Mouse (Mus musculus) heart, embryonic 12.5 days (tissue): ENCODE measurements around the gene Spa17. TPM values are rescaled to one million over a fixed set of nuclear protein-coding genes. Genes with fewer than 3 reads are reported as not detected.
A peak's percentile ranks its signal among the peaks of the same experiment; 100 is the strongest.

Experiments used
- ATAC-seq: fragments of 200-750 bp; cut with Nextera tagmentation; 2 replicates; pipeline ENCODE4 v1.8.0; 2017; ENCODE audit warnings: moderate TSS enrichment, moderate library complexity; ENCODE audit not compliant: insufficient number of reproducible peaks, low FRiP score
- H3K27ac ChIP-seq: fragments of 300-500 bp; sonication (generic); 2 replicates; pipeline ENCODE4 v1.5.1; 2016; ENCODE audit warnings: mild to moderate bottlenecking, moderate library complexity; ENCODE audit not compliant: poor library complexity, severe bottlenecking
- H3K27me3 ChIP-seq: fragments of 300-500 bp; sonication (generic); replicated peaks from 2 replicates; pipeline ENCODE4 v1.6.1; 2016; ENCODE audit warnings: mild to moderate bottlenecking, moderate library complexity
- H3K36me3 ChIP-seq: fragments of 300-500 bp; sonication (generic); 2 replicates; pipeline ENCODE4 v1.6.1; 2016; ENCODE audit warnings: mild to moderate bottlenecking, moderate library complexity
- H3K4me1 ChIP-seq: fragments of 300-500 bp; sonication (generic); replicated peaks from 2 replicates; pipeline ENCODE4 v1.6.1; 2016; ENCODE audit warnings: mild to moderate bottlenecking
- H3K4me2 ChIP-seq: fragments of 300-500 bp; sonication (generic); 2 replicates; pipeline ENCODE4 v1.6.1; 2016; ENCODE audit warnings: mild to moderate bottlenecking, moderate library complexity
- H3K4me3 ChIP-seq: fragments of 300-500 bp; sonication (generic); 2 replicates; pipeline ENCODE4 v1.5.1; 2016; ENCODE audit warnings: mild to moderate bottlenecking
- H3K9ac ChIP-seq: fragments of 300-500 bp; sonication (generic); 2 replicates; pipeline ENCODE4 v1.6.1; 2016; ENCODE audit warnings: mild to moderate bottlenecking, moderate library complexity
- H3K9me3 ChIP-seq: fragments of 300-500 bp; sonication (generic); replicated peaks from 2 replicates; pipeline ENCODE4 v1.6.1; 2016; ENCODE audit warnings: mild to moderate bottlenecking, moderate library complexity
- WGBS: fragments of 180-500 bp; shearing (Covaris S2); methylation state at CpG from one replicate; pipeline ENCODE4 v1.1.7; 2016; 5-methylcytosine and 5-hydroxymethylcytosine counted together
- polyA plus RNA-seq: library from polyadenylated mRNA; unstranded; fragments of >200 nt; fragmentation: Nextera tagmentation; extraction: Ambion mirVana; gene quantifications from 2 replicates; pipeline ENCODE4 v1.2.1, GENCODE M21; 2016

Spa17 gene
- polyA plus RNA-seq, 1 experiment from 2014 or later, result 6.2 TPM

- Histone ChIP-seq H3K9ac (no peak overlapping the region), H3K27me3 (no peaks in the 10 kb centered on the region), H3K9me3 (no peaks in the 10 kb centered on the region), H3K27ac (no peak overlapping the region), H3K4me2 (no peak overlapping the region), H3K4me3 (no peak overlapping the region), H3K4me1 (no peaks in the 10 kb centered on the region), H3K36me3 (no peaks in the 10 kb centered on the region)
- ATAC-seq, result no peak
- 14% methylated on average over 7 of the region's 7 CpGs for WGBS
These were observed 22.8 kb upstream of the Spa17 start for GRCm38 (mm10) chr9:37636335-37636734.

- H3K9me3 ChIP-seq, result no peaks in the 10 kb centered on the region
- no peak for ATAC-seq
These were observed 20.7 kb upstream of the Spa17 start for GRCm38 (mm10) chr9:37634269-37634668.

GRCm38 (mm10) chr9:37632305-37632704 is 18.8 kb upstream of the Spa17 start:
- no peaks in the 10 kb centered on the region; the same call in 1 of the 2 replicates for H3K36me3 ChIP-seq
- WGBS, result 83% methylated on average over 2 of the region's 2 CpGs
- no peak for ATAC-seq
- H3K4me3 ChIP-seq, result no peak overlapping the region
- no peaks in the 10 kb centered on the region for H3K4me1 ChIP-seq
- H3K4me2 ChIP-seq, result no peak overlapping the region
- H3K9me3 ChIP-seq, result no peaks in the 10 kb centered on the region
- H3K9ac ChIP-seq, result no peak overlapping the region
- no peaks in the 10 kb centered on the region for H3K27me3 ChIP-seq
- no peak overlapping the region for H3K27ac ChIP-seq

More at GRCm38 (mm10) chr9:37634269-37634668, 20.7 kb upstream of the Spa17 start:
- no peaks in the 10 kb centered on the region for H3K27me3 ChIP-seq
- H3K4me3 ChIP-seq, result no peak overlapping the region
- H3K27ac ChIP-seq, result no peak overlapping the region
- H3K36me3 ChIP-seq, result no peaks in the 10 kb centered on the region
- 83% methylated on average over 3 of the region's 3 CpGs for WGBS
- no peaks in the 10 kb centered on the region for H3K4me1 ChIP-seq
- no peak overlapping the region for H3K9ac ChIP-seq
- H3K4me2 ChIP-seq, result no peak overlapping the region

- 74% methylated on average over 2 of the region's 2 CpGs for WGBS
- H3K27ac ChIP-seq, result no peak overlapping the region
- no peaks in the 10 kb centered on the region for H3K9me3 ChIP-seq
- no peak for ATAC-seq
- H3K4me3 ChIP-seq, result no peak overlapping the region
- H3K4me2 ChIP-seq, result no peak overlapping the region
- peaks cover 11% of the 10 kb centered on the region for H3K4me1 ChIP-seq
- H3K27me3 ChIP-seq, result no peaks in the 10 kb centered on the region
- H3K36me3 ChIP-seq, result no peaks in the 10 kb centered on the region; the same call in 1 of the 2 replicates
- no peak overlapping the region for H3K9ac ChIP-seq
These were observed 16.4 kb upstream of the Spa17 start for GRCm38 (mm10) chr9:37629941-37630340.

GRCm38 (mm10) chr9:37628581-37628980 is 15.1 kb upstream of the Spa17 start:
- no peak overlapping the region for H3K4me2 ChIP-seq

GRCm38 (mm10) chr9:37627263-37627662 is 13.7 kb upstream of the Spa17 start:
- H3K27me3 ChIP-seq, result no peaks in the 10 kb centered on the region
- no peak overlapping the region for H3K9ac ChIP-seq
- no peak overlapping the region for H3K27ac ChIP-seq
- WGBS, result 90% methylated on average over 1 of the region's 1 CpGs
- no peak overlapping the region for H3K4me3 ChIP-seq
- no peak for ATAC-seq
- peaks cover 11% of the 10 kb centered on the region for H3K4me1 ChIP-seq
- H3K36me3 ChIP-seq, result no peaks in the 10 kb centered on the region; the same call in 1 of the 2 replicates
- H3K4me2 ChIP-seq, result no peak overlapping the region
- H3K9me3 ChIP-seq, result no peaks in the 10 kb centered on the region

More at GRCm38 (mm10) chr9:37628581-37628980, 15.1 kb upstream of the Spa17 start:
- Histone ChIP-seq H3K36me3 (no peaks in the 10 kb centered on the region; the same call in 1 of the 2 replicates), H3K9ac (no peak overlapping the region), H3K27ac (no peak overlapping the region), H3K4me1 (peaks cover 11% of the 10 kb centered on the region), H3K9me3 (no peaks in the 10 kb centered on the region), H3K27me3 (no peaks in the 10 kb centered on the region), H3K4me3 (no peak overlapping the region)
- 74% methylated on average over 4 of the region's 4 CpGs for WGBS
- no peak for ATAC-seq

- H3K4me1 ChIP-seq, result peaks cover 11% of the 10 kb centered on the region
- no peak overlapping the region for H3K4me3 ChIP-seq
- H3K27ac ChIP-seq, result no peak overlapping the region
- 14% methylated on average over 3 of the region's 3 CpGs for WGBS
- H3K4me2 ChIP-seq, result peak overlapping the region; percentile 17; the same call in 1 of the 2 replicates
- H3K9ac ChIP-seq, result no peak overlapping the region
- no peak for ATAC-seq
- no peaks in the 10 kb centered on the region; the same call in 1 of the 2 replicates for H3K36me3 ChIP-seq
- H3K9me3 ChIP-seq, result no peaks in the 10 kb centered on the region
- no peaks in the 10 kb centered on the region for H3K27me3 ChIP-seq
These were observed 12.6 kb upstream of the Spa17 start for GRCm38 (mm10) chr9:37626103-37626567.

- peak overlapping the region; percentile 17 for H3K4me2 ChIP-seq
- H3K9me3 ChIP-seq, result no peaks in the 10 kb centered on the region
- H3K36me3 ChIP-seq, result no peaks in the 10 kb centered on the region; the same call in 1 of the 2 replicates
- H3K4me3 ChIP-seq, result no peak overlapping the region
- no peaks in the 10 kb centered on the region for H3K27me3 ChIP-seq
- H3K27ac ChIP-seq, result no peak overlapping the region
- WGBS, result 23% methylated on average over 7 of the region's 7 CpGs
- 0 out of 2 replicates have a peak overlapping the region, but pooled peaks have one; percentile 24 for H3K9ac ChIP-seq
- ATAC-seq, result no peak
- peaks cover 11% of the 10 kb centered on the region for H3K4me1 ChIP-seq
These were observed 12.1 kb upstream of the Spa17 start for GRCm38 (mm10) chr9:37625641-37626040.

GRCm38 (mm10) chr9:37625129-37625528 is 11.6 kb upstream of the Spa17 start:
- Histone ChIP-seq H3K27ac (no peak overlapping the region), H3K9me3 (no peaks in the 10 kb centered on the region), H3K27me3 (no peaks in the 10 kb centered on the region), H3K4me1 (peaks cover 11% of the 10 kb centered on the region), H3K36me3 (no peaks in the 10 kb centered on the region; the same call in 1 of the 2 replicates), H3K9ac (no peak overlapping the region), H3K4me3 (no peak overlapping the region), H3K4me2 (no peak overlapping the region)
- 60% methylated on average over 3 of the region's 3 CpGs for WGBS
- no peak for ATAC-seq

GRCm38 (mm10) chr9:37624502-37624901 is 11.0 kb upstream of the Spa17 start:
- Histone ChIP-seq H3K36me3 (no peaks in the 10 kb centered on the region; the same call in 1 of the 2 replicates), H3K9ac (no peak overlapping the region), H3K4me1 (peaks cover 11% of the 10 kb centered on the region), H3K4me2 (no peak overlapping the region), H3K9me3 (no peaks in the 10 kb centered on the region), H3K27ac (no peak overlapping the region), H3K27me3 (no peaks in the 10 kb centered on the region), H3K4me3 (no peak overlapping the region)
- no peak for ATAC-seq
- 91% methylated on average over 1 of the region's 1 CpGs for WGBS

- Histone ChIP-seq H3K4me2 (no peak overlapping the region), H3K27me3 (no peaks in the 10 kb centered on the region), H3K4me1 (peaks cover 11% of the 10 kb centered on the region), H3K4me3 (no peak overlapping the region), H3K36me3 (no peaks in the 10 kb centered on the region; the same call in 1 of the 2 replicates), H3K27ac (no peak overlapping the region), H3K9ac (no peak overlapping the region), H3K9me3 (no peaks in the 10 kb centered on the region)
- no peak for ATAC-seq
- 80% methylated on average over 3 of the region's 3 CpGs for WGBS
These were observed 10.5 kb upstream of the Spa17 start for GRCm38 (mm10) chr9:37623981-37624380.

- ATAC-seq, result no peak
- H3K4me3 ChIP-seq, result no peak overlapping the region
- 81% methylated on average over 6 of the region's 6 CpGs for WGBS
- H3K4me1 ChIP-seq, result peaks cover 10% of the 10 kb centered on the region
- H3K36me3 ChIP-seq, result no peaks in the 10 kb centered on the region
- H3K9ac ChIP-seq, result no peak overlapping the region
- no peak overlapping the region for H3K4me2 ChIP-seq
- no peaks in the 10 kb centered on the region for H3K27me3 ChIP-seq
- no peaks in the 10 kb centered on the region for H3K9me3 ChIP-seq
- H3K27ac ChIP-seq, result no peak overlapping the region
These were observed 7.8 kb upstream of the Spa17 start for GRCm38 (mm10) chr9:37621290-37621689.
